Mouse (Mus musculus) kidney, adult 18-20 months (tissue): ENCODE data around the gene Vasn.

Source experiments
- DNase-seq: peaks from one replicate; pipeline ENCODE4 v3.0.0; 2021

Gene Vasn

GRCm38 (mm10) chr16:4607818-4608531 lies 31.8 kb upstream of the Vasn start:
- peak; percentile 88 for DNase-seq

- no peak for DNase-seq
Observed at GRCm38 (mm10) chr16:4608532-4609059, 31.1 kb upstream of the Vasn start.

GRCm38 (mm10) chr16:4611193-4611592 lies 28.5 kb upstream of the Vasn start:
- no peak for DNase-seq

- DNase-seq, result no peak
Observed at GRCm38 (mm10) chr16:4611676-4612075, 28.1 kb upstream of the Vasn start.

GRCm38 (mm10) chr16:4613736-4614135 lies 26.0 kb upstream of the Vasn start:
- no peak for DNase-seq

DNA sequence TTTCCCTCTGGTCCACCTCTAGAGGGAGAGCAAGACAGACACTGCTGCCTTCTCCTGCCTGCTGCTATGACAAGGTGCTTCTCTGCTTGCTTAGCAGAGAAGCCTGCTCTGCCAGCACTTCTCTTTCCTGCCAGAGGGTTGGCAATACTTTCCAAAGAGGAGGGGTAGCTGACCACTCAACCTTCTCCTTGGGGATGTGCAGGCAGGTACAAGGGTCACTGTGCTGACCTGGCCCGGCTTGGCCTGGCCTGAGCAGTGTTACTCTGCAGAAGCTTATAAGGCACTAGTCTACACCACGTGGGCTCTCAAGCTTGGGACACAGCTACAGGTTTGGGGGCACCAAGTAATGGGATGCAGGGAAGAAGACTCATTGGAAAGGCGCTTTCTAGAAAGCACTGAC lies 25.1 kb upstream of the Vasn start:
- DNase-seq, result peak; percentile 72

- no peak for DNase-seq
Observed at GRCm38 (mm10) chr16:4615297-4615696, 24.4 kb upstream of the Vasn start.

DNA sequence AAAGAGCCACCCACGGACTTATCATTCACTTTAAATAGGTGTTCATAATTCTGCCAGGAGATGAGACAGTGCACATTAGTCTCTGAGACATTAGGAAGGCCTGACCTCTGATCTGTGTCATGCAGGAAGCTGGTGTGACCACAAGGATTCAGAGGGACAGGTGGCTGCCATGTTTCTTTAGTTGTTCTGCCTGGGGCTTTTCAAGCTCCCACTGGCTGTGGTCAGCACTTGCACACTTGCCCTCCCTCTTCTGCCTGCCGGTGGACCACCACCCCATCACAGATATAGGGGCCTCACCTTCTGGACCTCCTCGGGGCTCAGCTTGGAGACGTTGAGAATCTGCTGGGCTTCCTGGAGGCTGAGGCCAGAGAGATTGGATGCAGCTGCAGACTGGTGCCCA lies 22.9 kb upstream of the Vasn start:
- DNase-seq, result no peak

GRCm38 (mm10) chr16:4624074-4624473 lies 15.7 kb upstream of the Vasn start:
- no peak for DNase-seq

DNA sequence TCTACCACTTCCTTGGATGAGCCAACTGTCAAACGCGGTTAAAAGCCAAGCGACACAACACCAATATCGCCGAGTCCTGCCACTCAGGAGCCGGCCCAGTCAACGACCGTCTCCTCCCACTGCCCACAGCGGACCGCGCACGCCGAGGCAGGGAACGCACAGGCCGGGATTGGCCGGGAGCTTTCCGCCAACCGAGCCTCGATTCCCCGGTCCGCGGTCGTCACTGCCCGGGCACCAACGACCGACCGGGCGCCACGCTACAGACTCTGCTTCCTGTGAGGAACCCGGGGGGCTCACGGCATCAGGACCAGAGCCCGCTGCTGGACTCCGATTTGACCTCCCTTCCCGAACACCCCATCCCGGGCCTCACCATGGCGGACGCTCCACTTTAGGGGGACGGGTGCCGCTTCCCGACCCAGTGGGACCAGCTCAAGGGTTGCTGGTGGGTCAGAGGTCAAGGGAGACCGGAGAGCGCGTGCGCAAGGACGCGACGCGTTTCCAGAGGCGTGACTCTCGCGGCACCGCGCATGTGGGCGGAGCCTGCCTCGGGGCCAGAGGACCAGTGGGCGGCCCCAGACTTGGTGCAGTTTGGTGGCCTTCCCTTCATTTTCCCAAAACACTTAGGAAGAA lies 15.1 kb upstream of the Vasn start, which contains the start of gene Pam16:
Gene Pam16, minus strand, starts transcription at position 508 of the 630 bp plus-strand sequence.
- DNase-seq, result peak; percentile 93

- no peak for DNase-seq
Observed at GRCm38 (mm10) chr16:4627105-4627504, 12.6 kb upstream of the Vasn start.

GRCm38 (mm10) chr16:4628898-4629419 lies 10.8 kb upstream of the Vasn start:
- DNase-seq, result no peak

DNA sequence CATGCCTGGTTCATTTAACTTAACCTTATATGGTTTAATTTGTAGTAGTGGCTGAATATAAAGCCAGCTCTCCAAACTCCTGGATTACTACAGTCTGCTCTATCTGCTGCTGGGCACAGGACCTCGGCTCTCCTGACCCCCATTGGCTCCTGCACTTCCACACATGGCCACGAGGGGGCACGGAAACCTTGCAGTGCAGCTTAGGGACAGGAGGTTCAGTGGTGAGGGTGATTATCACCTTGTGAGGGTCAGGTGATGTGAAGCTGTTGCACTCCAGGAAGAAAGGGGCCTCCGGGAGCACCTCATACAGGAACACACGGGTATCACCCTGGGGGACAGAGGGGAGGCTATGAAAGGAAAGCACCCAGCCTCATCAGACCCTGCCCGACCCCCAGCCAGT lies 9.8 kb upstream of the Vasn start:
- DNase-seq, result peak; percentile 90

- DNase-seq, result peak; percentile 75
Observed at GRCm38 (mm10) chr16:4632050-4632449, 7.7 kb upstream of the Vasn start.

GRCm38 (mm10) chr16:4633661-4634060 lies 6.1 kb upstream of the Vasn start:
- DNase-seq, result no peak

DNA sequence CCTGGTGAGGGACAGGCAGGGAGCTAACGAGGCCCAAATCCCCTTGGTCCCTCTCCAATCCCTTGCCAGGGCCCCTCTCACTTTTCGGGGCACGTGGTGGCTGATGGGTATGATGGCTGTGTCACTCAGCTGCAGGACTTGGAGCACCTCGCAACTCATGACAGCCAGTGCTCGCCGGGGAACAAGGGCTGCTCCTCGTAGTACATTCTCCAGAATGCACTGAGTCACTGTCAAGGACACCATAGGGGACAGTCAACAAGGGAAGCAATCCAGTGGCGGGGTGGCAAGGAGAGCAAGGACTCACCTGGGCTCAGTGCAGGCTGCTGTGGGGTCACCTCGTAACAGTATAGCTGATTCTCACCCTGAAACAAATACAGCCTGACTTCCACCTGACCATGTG lies 5.1 kb upstream of the Vasn start:
- no peak for DNase-seq

DNA sequence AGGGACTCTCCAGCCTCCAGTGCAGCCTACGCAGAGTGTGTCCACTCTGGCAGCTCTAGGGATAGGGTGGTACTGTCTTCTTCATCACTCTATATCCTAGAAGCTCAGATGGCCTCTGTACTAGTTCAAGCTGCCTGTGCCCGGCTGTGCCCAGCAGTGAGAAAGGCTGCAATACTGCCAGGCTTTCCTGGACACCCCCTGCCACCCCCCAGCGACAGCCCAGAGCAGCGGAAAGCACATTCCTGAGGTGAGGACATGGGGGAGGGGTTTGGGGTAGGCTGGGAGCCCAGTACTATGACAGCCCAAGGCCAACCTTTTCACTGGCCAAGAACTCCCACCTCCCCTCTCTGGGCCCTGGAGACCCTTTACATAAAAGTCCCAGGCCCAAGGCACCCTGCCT lies 4.0 kb upstream of the Vasn start:
- no peak for DNase-seq

DNA sequence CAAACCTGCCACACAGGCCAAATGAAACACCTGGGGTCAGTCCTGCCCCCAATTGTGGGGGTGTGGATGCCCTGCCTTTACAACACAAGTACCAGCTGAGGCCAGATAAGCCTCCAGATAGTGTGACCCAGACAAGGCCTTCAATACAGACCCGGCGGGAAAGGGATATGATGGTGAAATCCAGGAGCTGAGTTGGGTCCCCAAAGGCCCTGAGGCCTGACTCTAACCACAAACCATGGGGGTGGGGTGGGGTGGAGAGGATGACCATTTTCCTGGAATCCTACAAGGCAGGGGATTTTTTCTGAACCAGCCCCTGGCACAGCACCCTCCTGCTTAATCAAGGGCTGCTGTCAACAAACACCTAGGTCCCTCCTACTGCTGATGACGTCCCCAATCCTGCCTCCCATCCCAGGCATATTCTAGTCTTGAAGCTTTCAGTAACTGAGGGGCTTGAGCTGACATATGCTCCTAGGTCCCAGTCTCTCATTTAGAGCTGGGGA lies 800 bp upstream of the Vasn start:
- no peak for DNase-seq

GRCm38 (mm10) chr16:4640267-4641005 lies 695 bp downstream of the Vasn start:
- DNase-seq, result peak; percentile 82

DNA sequence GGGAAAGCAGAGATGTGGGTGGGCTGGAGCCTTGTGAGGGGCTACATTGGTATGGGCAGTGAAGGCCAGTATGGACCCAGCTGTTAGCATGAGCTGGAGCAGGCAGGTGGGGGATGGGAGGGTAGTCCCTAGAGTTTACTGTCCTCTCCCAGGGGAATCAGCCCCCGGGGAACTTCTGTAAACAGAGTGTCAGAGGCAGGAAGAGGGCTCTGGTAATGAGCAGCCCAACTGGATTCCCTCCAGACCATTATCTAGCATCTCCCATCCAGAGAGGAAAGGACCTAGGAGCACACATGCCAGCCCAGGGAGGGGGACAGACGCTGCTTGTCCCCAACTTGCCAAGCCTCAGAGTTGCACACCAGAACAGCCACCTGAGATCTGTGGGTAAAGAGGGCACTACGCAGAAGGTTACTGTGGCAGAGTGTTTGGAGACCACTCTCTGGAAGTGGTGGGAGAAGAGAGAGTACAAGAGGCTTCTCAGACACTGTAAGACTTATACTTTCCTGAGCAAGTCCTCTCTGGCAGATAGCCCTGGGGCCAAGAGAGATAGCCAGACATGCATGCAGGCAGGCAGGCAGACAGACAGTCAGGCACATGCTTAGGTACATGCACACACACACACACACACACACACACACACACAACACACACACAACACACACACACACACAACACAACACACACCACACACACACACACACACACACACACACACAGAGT lies 1.5 kb downstream of the Vasn start:
- DNase-seq, result peak; percentile 38

- peak; percentile 53 for DNase-seq
Observed at GRCm38 (mm10) chr16:4642190-4642589, 2.4 kb downstream of the Vasn start.

DNA sequence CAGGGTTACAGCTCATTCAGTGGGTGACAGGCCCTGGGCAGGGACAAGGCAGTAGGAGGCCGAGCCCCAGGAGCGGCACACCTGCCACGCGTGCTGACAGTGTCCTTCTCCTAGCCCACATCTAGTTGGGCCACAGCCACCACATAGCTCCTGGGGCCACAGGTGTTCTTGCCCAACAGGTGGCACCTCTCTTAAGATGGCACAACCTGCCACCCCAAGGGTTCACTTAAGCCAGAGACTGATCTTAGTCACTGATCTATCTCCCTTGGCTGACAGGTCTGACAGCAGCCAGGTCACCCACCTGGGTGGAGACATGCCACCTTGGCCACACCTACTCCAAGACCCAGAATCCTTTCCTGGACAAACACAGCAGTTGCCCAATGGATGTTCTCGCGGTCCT lies 3.2 kb downstream of the Vasn start:
- no peak for DNase-seq
